Mouse (Mus musculus) E14TG2a.4 (cell line): Measurements from ENCODE around the gene Trim24.

Experiments
- CTCF ChIP-seq: conservative IDR thresholded peaks from 2 replicates; pipeline ENCODE4 v1.5.1; 2014; ENCODE audit warnings: low read length
- NANOG ChIP-seq: IDR thresholded peaks from 2 replicates; pipeline ENCODE4 v1.6.1; 2014; ENCODE audit warnings: borderline replicate concordance, low read length, mixed read lengths
- POU5F1 ChIP-seq: IDR thresholded peaks from 2 replicates; pipeline ENCODE4 v1.6.1; 2014; ENCODE audit warnings: low read length, borderline replicate concordance

DNA sequence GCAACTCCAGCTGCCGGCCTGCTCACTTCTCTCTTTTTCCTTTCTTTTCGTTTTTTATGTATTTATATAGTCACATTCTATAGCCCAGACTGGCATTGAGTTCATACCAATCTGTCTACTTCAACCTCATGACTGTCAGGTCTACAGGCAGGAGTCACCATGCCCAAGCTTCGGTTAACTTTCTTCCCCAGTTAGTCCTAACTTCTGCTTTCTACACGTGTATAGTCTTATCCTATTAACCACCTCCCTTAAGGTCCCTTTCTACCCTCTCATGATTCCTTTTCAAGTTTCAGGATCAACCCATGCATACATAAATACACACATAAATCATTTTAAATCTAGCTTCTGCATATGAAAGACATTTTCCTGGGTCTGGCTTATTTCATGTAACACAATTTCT lies 46.9 kb upstream of the Trim24 start:
- TF ChIP-seq CTCF (no peak), NANOG (no peak), POU5F1 (no peak)
